Mouse (Mus musculus) hindbrain, postnatal 0 days (tissue): Measurements from ENCODE around the gene Wdr27. TPM values are rescaled to one million over a fixed set of nuclear protein-coding genes. Genes with fewer than 3 reads are reported as not detected.

Experiments
- ATAC-seq: fragments of 200-750 bp; cut with Nextera tagmentation; 2 replicates; pipeline ENCODE4 v1.8.0; 2017; ENCODE audit warnings: mild to moderate bottlenecking, moderate TSS enrichment, moderate library complexity
- DNase-seq: peaks from one replicate; pipeline ENCODE4 v3.0.0-alpha.2; 2015; ENCODE audit warnings: low spot score
- H3K27ac ChIP-seq: fragments of 300-500 bp; sonication (generic); 2 replicates; pipeline ENCODE4 v1.5.1; 2014; ENCODE audit warnings: mild to moderate bottlenecking
- H3K27me3 ChIP-seq: fragments of 300-500 bp; sonication (generic); 2 replicates; pipeline ENCODE4 v1.6.1; 2014; ENCODE audit warnings: low read length, mixed read lengths; ENCODE audit not compliant: insufficient read depth
- H3K36me3 ChIP-seq: fragments of 300-500 bp; sonication (generic); 2 replicates; pipeline ENCODE4 v1.6.1; 2014; ENCODE audit warnings: low read length, mixed read lengths; ENCODE audit not compliant: insufficient read depth
- H3K4me1 ChIP-seq: fragments of 300-500 bp; sonication (generic); 2 replicates; pipeline ENCODE4 v1.6.1; 2014; ENCODE audit warnings: antibody characterized with exemption, low read length, mixed read lengths; ENCODE audit not compliant: insufficient read depth
- H3K4me2 ChIP-seq: fragments of 300-500 bp; sonication (generic); 2 replicates; pipeline ENCODE4 v1.6.1; 2014; ENCODE audit warnings: low read depth, mild to moderate bottlenecking, low read length, moderate library complexity, mixed read lengths
- H3K4me3 ChIP-seq: fragments of 300-500 bp; sonication (generic); 2 replicates; pipeline ENCODE4 v1.5.1; 2014; ENCODE audit warnings: low read length
- H3K9ac ChIP-seq: fragments of 300-500 bp; sonication (generic); replicated peaks from 2 replicates; pipeline ENCODE4 v1.6.1; 2014; ENCODE audit warnings: mild to moderate bottlenecking, low read length, moderate library complexity, mixed read lengths
- H3K9me3 ChIP-seq: fragments of 300-500 bp; sonication (generic); 2 replicates; pipeline ENCODE4 v1.6.1; 2016; ENCODE audit warnings: low read length, mixed read lengths
- CTCF ChIP-seq: IDR thresholded peaks from 2 replicates; pipeline ENCODE4 v1.5.1; 2016; ENCODE audit warnings: antibody characterized with exemption, control low read depth, low read depth
- WGBS: fragments of 180-500 bp; shearing (Covaris S2); extraction: QIAGEN DNeasy Blood & Tissue Kit; methylation state at CpG from one replicate; pipeline ENCODE4 v1.1.7; 2014; 5-methylcytosine and 5-hydroxymethylcytosine counted together
- polyA plus RNA-seq: library from polyadenylated mRNA; unstranded; fragments of >200 nt; fragmentation: Nextera tagmentation; extraction: Ambion mirVana; gene quantifications from 2 replicates; pipeline ENCODE4 v1.2.1, GENCODE M21; 2015
- total RNA-seq: library from RNA; depleted of rRNA; stranded (reverse); fragments of >200 nt; gene quantifications from 2 replicates; pipeline ENCODE4 v1.2.3, GENCODE M21; 2014

Gene Wdr27
- total and polyA plus RNA-seq, 2 experiments from 2014 or later: 1.3 to 11.8 TPM

GRCm38 (mm10) chr17:14917866-14918265 is 25.1 kb downstream of the Wdr27 start:
- Histone ChIP-seq H3K27me3 (no peaks in the 10 kb centered on the region), H3K9me3 (no peaks in the 10 kb centered on the region), H3K27ac (no peak overlapping the region), H3K9ac (no peak overlapping the region), H3K4me2 (no peak overlapping the region), H3K4me3 (no peak overlapping the region), H3K4me1 (no peaks in the 10 kb centered on the region), H3K36me3 (no peaks in the 10 kb centered on the region)
- no peak for TF ChIP-seq CTCF
- ATAC-seq (no peak), DNase-seq (no peak)
- WGBS: 88% methylated on average over 8 of the region's 8 CpGs

GRCm38 (mm10) chr17:14914401-14914800 is 28.6 kb downstream of the Wdr27 start:
- no peak for DNase-seq
- Histone ChIP-seq H3K4me3 (no peak overlapping the region), H3K36me3 (no peaks in the 10 kb centered on the region), H3K27ac (no peak overlapping the region), H3K9me3 (no peaks in the 10 kb centered on the region), H3K4me2 (no peak overlapping the region), H3K9ac (no peak overlapping the region), H3K4me1 (no peaks in the 10 kb centered on the region), H3K27me3 (no peaks in the 10 kb centered on the region)
- no peak for ATAC-seq
- 95% methylated on average over 4 of the region's 4 CpGs for WGBS
- no peak for TF ChIP-seq CTCF

DNA sequence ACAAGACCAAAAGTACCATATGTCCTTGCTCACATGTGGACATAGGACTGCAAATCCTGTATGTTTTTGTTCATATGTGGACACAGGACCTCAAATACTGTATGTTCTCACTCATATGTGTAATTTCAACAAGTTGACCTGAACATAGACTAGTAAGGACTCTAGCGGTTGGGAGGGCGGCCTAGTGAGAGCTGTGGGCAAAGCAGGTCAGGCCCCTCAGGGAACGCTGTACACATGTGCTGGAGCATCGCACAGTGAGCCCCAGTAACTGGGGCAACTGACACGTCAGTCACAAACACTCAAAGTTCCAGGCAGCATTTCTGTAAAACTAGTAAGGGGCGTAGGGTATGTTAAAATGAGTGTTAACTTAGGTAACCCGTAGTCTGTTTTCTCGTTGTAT is 30.0 kb downstream of the Wdr27 start:
- H3K4me3 ChIP-seq: no peak overlapping the region
- 84% methylated on average over 8 of the region's 8 CpGs for whole genome bisulfite sequencing
- H3K9me3 ChIP-seq: no peaks in the 10 kb centered on the region
- DNase-seq (no peak), ATAC-seq (no peak)
- no peaks in the 10 kb centered on the region for H3K27me3 ChIP-seq
- no peak overlapping the region for H3K9ac ChIP-seq
- H3K4me1 ChIP-seq: no peaks in the 10 kb centered on the region
- no peak overlapping the region for H3K27ac ChIP-seq
- no peak for TF ChIP-seq CTCF
- H3K36me3 ChIP-seq: no peaks in the 10 kb centered on the region
- H3K4me2 ChIP-seq: no peak overlapping the region

DNA sequence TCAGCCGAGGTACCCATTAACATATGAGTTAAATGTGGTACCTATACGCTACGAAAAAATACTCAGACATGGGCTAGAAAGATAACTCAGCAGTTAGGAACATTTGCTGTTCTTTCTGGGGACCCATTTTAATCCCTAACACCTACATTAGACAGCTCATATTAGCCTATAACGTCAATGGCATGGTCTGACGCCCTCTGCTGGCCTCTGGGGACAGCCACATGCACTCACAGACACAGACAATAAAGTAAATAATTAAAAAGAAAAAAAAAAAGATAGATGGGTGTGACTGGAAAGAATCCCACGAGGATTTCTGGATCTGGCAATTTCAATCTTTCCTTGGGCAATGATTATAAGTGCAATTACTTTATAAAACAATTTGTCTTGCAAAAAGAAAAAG is 30.5 kb downstream of the Wdr27 start:
- no peak overlapping the region for H3K27ac ChIP-seq
- no peaks in the 10 kb centered on the region for H3K9me3 ChIP-seq
- no peaks in the 10 kb centered on the region for H3K27me3 ChIP-seq
- no peaks in the 10 kb centered on the region for H3K4me1 ChIP-seq
- DNase-seq (peak; percentile 28), ATAC-seq (no peak)
- WGBS: 48% methylated on average over 6 of the region's 6 CpGs
- no peak overlapping the region for H3K4me3 ChIP-seq
- no peaks in the 10 kb centered on the region for H3K36me3 ChIP-seq
- no peak; the same call in 1 of the 2 replicates for TF ChIP-seq CTCF
- no peak overlapping the region for H3K9ac ChIP-seq
- H3K4me2 ChIP-seq: no peak overlapping the region

- no peaks in the 10 kb centered on the region for H3K27me3 ChIP-seq
- no peaks in the 10 kb centered on the region for H3K36me3 ChIP-seq
- H3K9ac ChIP-seq: no peak overlapping the region
- no peak overlapping the region for H3K4me3 ChIP-seq
- H3K4me1 ChIP-seq: no peaks in the 10 kb centered on the region
- H3K4me2 ChIP-seq: no peak overlapping the region
- ATAC-seq (no peak), DNase-seq (no peak)
- 80% methylated on average over 5 of the region's 5 CpGs for WGBS
- no peak for TF ChIP-seq CTCF
- H3K9me3 ChIP-seq: no peaks in the 10 kb centered on the region
- no peak overlapping the region for H3K27ac ChIP-seq
Observed at GRCm38 (mm10) chr17:14910771-14911170, 32.2 kb downstream of the Wdr27 start.

DNA sequence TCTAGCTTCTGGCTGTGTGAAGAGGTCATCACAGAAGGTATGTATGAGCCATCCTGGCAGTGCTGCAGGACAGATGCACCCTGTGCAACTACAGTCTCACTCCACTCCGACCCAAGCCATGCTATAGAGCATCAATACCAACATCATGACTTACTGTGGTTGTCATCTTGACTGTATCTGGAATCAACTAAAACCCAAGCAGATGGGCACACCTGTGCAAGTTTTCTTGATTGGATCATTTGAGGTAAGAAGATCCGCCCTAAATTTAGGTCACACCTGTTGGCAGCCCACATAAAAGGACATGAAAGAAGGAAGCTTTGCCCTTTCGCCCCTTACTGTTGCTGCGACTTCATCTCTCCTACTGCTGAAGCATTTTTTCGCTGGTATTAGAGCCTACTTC is 33.6 kb downstream of the Wdr27 start:
- WGBS: 88% methylated on average over 5 of the region's 5 CpGs
- H3K27me3 ChIP-seq: no peaks in the 10 kb centered on the region
- H3K4me1 ChIP-seq: no peaks in the 10 kb centered on the region
- no peak for TF ChIP-seq CTCF
- H3K9ac ChIP-seq: no peak overlapping the region
- H3K4me2 ChIP-seq: no peak overlapping the region
- H3K27ac ChIP-seq: no peak overlapping the region
- H3K4me3 ChIP-seq: no peak overlapping the region
- H3K9me3 ChIP-seq: no peaks in the 10 kb centered on the region
- no peaks in the 10 kb centered on the region for H3K36me3 ChIP-seq
- DNase-seq (no peak), ATAC-seq (no peak)

DNA sequence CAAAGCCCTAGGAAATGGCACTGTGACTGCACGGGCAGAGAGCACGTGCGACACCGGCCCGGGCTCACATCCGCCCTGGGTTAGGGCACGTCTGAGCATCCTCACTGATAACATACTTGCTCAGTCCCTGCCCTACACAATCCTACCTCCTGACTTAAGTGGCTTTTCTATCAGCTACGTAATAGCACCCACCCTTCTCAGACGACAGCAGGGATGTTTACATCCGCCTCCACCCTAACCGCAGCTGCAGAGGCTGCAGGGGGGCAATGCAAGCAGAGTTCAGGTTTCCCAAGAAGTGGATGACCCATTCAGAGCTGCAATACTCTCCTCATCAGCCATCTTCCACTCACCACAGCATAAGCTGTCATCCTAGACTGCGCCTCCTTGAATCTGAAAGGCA is 35.8 kb downstream of the Wdr27 start:
- Histone ChIP-seq H3K27me3 (no peaks in the 10 kb centered on the region), H3K9me3 (no peaks in the 10 kb centered on the region), H3K4me1 (no peaks in the 10 kb centered on the region), H3K27ac (no peak overlapping the region), H3K4me2 (no peak overlapping the region), H3K4me3 (no peak overlapping the region), H3K36me3 (no peaks in the 10 kb centered on the region), H3K9ac (no peak overlapping the region)
- TF ChIP-seq CTCF: no peak
- no peak for ATAC-seq
- 78% methylated on average over 12 of the region's 12 CpGs for WGBS
- no peak for DNase-seq
